Mouse (Mus musculus) right cerebral cortex, postnatal 10 days (tissue): ENCODE measurements at regions not wholly inside any gene's neighbourhood (a gene's known extent, or its start where the extent isn't known, plus 50 kb on each side); places are given as distances from the start of the nearest gene placed in this dataset.

Source experiments
- DNase-seq, 2 experiments: peaks; one replicate each; pipeline ENCODE4 v3.0.0; 2021; ENCODE audit warnings: low spot score in 2 of 2

GRCm38 (mm10) chr2:137247931-137248330 lies 131.5 kb upstream of the Jag1 start:
- no peak for DNase-seq

GRCm38 (mm10) chr2:137244370-137244769 lies 127.9 kb upstream of the Jag1 start:
- DNase-seq: no peak

DNA sequence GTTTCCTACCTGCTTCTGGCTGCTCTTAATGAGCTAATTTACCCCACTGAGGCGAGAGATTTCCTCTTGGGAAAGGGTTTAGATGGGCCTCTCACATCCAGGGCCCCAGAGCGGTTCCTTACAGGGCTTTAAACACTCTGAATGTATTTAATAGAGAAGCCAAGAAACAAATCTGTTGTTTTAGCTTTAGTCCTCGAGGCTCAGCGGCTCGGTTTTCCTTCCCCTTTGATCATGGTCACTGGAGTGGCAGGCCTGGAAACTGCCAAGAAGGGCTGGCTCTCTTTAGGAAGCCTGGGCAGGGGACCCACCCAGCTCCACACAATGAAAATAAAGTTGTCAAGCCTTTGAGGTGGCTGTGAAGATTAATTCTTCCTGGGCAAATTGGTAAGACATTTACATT lies 127.5 kb upstream of the Jag1 start:
- DNase-seq: peak; percentile 27 to 39

DNA sequence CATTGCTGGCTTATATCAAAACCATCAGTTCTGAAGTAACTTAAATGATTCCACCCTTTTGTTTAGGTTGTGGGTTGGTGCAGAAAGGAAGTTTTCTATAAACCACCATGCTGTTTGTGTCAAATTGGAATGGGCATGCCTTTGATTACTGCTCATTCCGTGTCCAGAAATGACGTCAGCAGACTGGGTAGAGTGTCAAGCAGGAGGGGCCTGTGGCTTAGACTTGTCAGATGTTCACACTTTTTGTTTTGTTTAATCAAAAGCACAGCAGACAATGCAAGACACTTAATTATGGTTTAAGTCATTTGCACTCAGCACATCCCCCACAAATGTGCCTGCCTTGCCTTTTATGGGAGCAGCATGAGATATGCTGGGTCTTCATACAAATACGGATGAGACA lies 120.5 kb upstream of the Jag1 start:
- DNase-seq: no peak

DNA sequence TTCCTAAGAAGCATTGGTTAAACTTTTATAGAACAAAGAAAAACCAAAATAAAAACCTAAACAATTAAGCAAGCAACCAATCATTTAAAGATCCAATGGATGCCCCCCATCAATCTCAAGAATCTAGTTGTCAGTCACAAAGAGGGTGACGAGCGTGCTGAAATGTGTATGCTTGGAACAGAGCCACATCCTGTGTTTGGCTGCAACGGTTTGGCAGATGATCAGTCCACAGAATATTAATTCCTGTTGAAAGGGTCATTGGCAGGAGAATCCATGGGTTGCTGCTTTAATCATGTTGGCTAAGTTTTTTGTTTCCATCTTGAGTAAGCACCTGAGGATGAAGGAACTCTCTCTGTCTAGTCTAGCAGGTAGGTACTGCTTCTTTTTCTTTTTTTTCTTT lies 117.5 kb upstream of the Jag1 start:
- DNase-seq: no peak

DNA sequence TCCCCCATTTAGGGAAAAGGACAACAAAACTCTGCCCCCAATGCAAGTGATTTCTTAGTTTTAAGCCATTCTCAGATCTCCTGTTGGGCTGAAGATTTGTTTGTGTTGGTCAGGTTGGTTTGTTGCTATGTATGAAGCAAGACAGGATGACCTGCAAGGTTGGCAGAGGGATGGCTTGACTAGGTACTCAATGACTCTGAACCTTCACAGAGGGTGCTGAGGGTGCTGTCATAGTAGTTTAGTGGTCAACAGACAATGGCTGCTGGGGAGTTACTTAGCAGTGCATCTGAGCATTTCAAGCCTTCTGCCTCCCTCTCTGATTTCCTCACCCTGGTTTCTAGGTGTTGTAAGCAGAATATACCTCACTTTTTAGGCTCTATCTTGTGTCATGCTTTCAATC lies 114.7 kb upstream of the Jag1 start:
- no peak for DNase-seq

GRCm38 (mm10) chr2:137229422-137230069 lies 113.1 kb upstream of the Jag1 start:
- DNase-seq: no peak

- no peak for DNase-seq
Measured at GRCm38 (mm10) chr2:137227495-137227894, 111.1 kb upstream of the Jag1 start.

- no peak for DNase-seq
Measured at GRCm38 (mm10) chr2:137224702-137225552, 108.5 kb upstream of the Jag1 start.

DNA sequence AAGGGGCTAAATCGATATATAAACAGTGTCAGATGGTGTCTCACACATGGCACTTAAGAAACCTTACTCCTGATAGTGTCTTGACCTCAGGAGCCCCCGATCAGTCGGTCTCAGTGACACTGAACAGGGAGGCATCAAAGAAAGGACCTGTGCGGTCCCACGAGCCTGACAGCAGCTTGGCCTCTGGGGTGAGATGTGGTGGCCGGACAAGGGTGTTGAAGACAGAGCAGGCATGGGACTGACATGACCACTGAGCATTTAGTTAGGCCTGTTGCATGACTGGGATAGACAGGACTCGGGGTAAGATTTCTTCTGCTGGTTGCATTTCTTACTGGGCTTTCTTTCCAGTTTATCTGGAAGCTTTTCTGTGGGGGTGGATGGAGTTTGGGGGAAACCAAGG lies 99.3 kb upstream of the Jag1 start:
- no peak for DNase-seq

GRCm38 (mm10) chr2:137207846-137208245 lies 91.4 kb upstream of the Jag1 start:
- no peak for DNase-seq

DNA sequence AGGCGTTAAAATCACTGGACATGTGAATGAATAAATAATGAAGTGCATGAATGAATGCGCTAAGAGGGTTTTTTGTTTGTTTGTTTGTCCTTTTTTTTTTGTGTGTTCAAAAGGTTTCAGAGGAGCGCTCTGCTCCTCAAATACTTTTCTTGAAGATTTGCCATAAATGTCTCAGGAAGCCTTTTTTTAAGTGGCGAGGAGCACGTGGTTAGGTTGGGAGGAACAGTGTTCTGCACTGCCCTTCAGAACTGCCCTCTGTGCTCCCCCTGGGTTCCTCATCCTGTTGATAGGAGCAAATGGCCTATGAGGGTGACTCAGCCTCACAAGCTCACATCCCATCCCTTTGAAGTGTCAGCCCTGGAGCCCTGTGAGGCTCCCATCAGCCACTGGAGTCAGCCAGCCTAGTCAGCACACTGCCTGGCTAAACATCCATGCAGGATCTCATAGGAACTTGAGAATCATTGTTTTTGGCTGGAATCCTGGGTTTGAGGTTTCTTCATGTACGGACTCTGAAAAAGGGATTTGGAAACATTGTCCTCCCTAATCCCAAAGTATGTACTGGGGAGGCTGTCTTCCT lies 87.9 kb upstream of the Jag1 start:
- peak; percentile 17 to 24 for DNase-seq

GRCm38 (mm10) chr2:137200101-137200500 lies 83.7 kb upstream of the Jag1 start:
- no peak for DNase-seq

DNA sequence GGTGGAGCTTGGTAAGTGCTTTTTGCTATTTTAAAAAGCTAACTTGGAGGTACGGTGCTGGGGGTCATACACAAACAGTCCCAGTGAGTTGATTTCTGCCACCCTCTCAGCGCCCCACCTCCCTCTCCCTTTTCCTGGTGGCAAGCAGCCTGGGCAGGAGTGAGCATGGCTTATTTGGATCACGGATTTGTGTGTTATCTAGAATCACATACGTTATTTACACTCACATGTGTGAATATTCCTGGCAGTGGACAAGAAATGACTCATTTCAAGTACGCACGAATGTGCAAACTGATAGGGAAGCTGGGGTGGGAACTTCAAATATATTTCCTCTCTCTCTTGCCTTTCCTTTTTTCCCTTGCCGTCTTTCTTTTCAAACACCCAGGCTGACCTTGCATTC lies 75.7 kb upstream of the Jag1 start:
- no peak for DNase-seq

DNA sequence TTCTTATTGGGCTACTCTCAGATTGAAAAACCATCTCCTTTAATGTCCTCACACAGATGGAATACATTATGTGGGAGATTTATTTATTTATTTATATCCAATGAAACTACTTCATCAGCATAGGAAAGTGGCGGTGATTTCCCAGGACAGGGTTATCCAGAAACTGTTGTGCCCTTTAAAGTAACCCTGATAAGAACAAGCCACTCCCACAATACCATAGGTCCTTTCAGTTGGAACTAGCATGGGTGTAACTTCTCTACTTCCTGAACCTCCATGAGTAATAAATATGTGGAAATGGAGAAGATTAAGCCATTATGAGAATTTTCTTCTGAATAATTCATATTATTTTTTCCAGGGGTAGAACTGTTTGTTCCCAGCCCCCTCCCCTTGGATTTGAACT lies 52.7 kb upstream of the Jag1 start:
- DNase-seq: no peak

GRCm38 (mm10) chr2:137168626-137169025 lies 52.2 kb upstream of the Jag1 start:
- no peak for DNase-seq
